Mouse (Mus musculus) adrenal gland, postnatal 0 days (tissue): ENCODE measurements around the gene Edn2. TPM values are rescaled to one million over a fixed set of nuclear protein-coding genes. Genes with fewer than 3 reads are reported as not detected.

ENCODE experiments used
- polyA plus RNA-seq: library from polyadenylated mRNA; unstranded; fragments of >200 nt; fragmentation: Nextera tagmentation; extraction: Ambion mirVana; gene quantifications from 2 replicates; pipeline ENCODE4 v1.2.1, GENCODE M21; 2015

Gene Edn2
- polyA plus RNA-seq, result 0.23 and 0.77 TPM in 2 replicates

DNA sequence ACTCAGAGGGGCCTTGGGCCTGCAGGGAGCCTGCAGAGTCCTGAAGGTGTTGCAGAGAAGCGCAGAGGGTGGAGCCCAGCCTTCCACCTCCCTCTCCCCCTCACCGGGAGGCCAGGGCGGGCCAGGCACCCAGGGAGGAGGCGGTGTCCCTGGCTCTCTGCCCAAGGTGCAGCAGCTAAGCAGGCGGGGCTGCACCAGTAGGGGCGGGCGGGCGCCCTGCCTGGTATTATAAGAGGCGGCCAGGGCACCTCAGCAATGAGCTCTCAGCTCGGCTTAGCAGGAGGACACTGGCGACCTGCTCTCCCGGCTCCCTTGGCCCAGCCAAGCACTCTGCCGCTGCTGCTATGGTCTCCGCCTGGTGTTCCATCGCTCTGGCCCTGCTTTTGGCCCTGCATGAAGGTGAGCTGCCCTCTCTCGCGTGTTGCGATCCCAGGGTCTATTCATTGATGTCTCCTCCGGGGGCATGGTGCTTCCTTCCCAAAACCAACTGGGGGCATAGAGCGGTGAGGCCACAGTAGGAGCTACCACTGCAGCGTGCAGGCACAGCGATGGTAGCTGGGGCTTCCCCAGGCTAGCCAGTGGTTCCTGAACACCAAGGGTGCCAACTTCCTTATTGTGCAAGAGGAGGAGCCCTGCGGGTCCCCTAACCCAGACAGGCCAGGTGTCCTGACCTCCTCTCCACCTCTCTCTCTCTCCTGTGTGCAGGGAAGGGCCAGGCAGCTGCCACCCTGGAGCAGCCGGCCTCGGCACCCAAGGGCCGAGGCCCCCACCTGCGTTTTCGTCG, at the start of gene Edn2:
Edn2 (plus strand) TSS at position 41 of the 784 bp plus-strand sequence.

Other genes starting within 250 kb of the Edn2 start
- gene AL607142.1, start 96.2 kb upstream of the Edn2 start, polyA plus RNA-seq, result not detected in 2 replicates
- 0.80 and 1.3 TPM in 2 replicates for gene Foxo6, start 126.1 kb downstream of the Edn2 start, polyA plus RNA-seq
- gene Scmh1, start 244.1 kb downstream of the Edn2 start, polyA plus RNA-seq, result 25.1 and 27.3 TPM in 2 replicates